In the genomic region with DNA sequence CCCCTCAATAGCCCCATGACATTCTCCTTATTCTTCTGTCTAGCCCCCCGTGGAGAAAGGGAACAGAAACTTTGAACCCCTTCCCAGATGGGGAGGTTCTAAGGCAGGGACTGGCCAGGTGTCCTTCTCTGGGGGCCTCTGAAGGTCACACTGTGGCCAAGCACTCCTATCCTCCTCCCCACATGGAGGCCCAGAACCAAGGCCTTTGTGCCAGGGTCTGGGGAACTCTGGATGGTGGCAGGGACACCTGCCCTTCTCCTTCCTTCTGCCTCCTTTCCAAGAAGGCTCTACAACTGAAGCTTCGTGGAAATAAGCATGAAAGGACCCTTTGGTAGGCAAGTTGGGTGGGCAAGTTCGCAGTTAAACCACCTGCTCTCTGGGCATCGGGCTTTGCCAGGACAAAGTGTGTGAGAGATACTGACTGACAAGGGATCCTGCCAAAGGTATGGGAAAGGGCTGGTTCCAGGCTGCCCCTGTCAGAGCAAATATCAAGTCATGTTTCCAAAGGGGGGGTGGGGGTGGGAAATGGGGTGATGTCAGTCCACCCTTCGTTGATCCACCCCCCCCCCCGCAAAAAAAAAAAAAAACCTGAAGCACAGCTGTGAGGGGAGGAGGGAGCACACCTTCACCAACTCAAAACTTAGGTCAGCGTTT, we compare ENCODE assay signal across 8 mouse cellular contexts. TPM values are rescaled to one million over a fixed set of nuclear protein-coding genes. Genes with fewer than 3 reads are reported as not detected.
DNase-seq lines count a peak whose midpoint lies in the region; ATAC-seq lines count a peak whose summit lies in the region.

No protein-coding gene starts in this region.

- H3K36me3 ChIP-seq in hindbrain, embryonic 13.5 days, result peaks cover 8% of the 10 kb centered on the region
- peaks cover 2% of the 10 kb centered on the region; the same call in 1 of the 2 replicates for H3K36me3 ChIP-seq in liver, embryonic 16.5 days (ENCODE audit: control insufficient read depth, insufficient read depth)

- peak overlapping the region; percentile 94 for H3K27ac ChIP-seq in brown adipose tissue, adult 24 weeks (replicated peaks; ENCODE audit: low read depth, low read length)
- H3K27ac ChIP-seq in hindbrain, embryonic 13.5 days, result peak overlapping the region; percentile 91
- peak overlapping the region; percentile 86 for H3K27ac ChIP-seq in liver, embryonic 16.5 days (ENCODE audit: low read length)

- no peaks in the 10 kb centered on the region; the same call in none of the 2 replicates for H3K4me1 ChIP-seq in brown adipose tissue, adult 24 weeks (ENCODE audit: control insufficient read depth, insufficient read depth, insufficient read length, low read length)
- peaks cover 63% of the 10 kb centered on the region for H3K4me1 ChIP-seq in hindbrain, embryonic 13.5 days (replicated peaks)
- H3K4me1 ChIP-seq in liver, embryonic 16.5 days (ENCODE audit: control insufficient read depth, low read depth, low read length), result peaks cover 48% of the 10 kb centered on the region

- peak overlapping the region; percentile 96 for H3K4me3 ChIP-seq in brown adipose tissue, adult 24 weeks (ENCODE audit: insufficient read depth, low read depth, low read length)
- H3K4me3 ChIP-seq in hindbrain, embryonic 13.5 days, result peak overlapping the region; percentile 86
- H3K4me3 ChIP-seq in liver, embryonic 16.5 days (ENCODE audit: low read depth, low read length), result peak overlapping the region; percentile 80

- peak overlapping the region; percentile 93 for H3K9ac ChIP-seq in hindbrain, embryonic 13.5 days
- H3K9ac ChIP-seq in liver, embryonic 16.5 days (ENCODE audit: low read depth, low read length), result peak overlapping the region; percentile 82

- no peak for ATAC-seq in hindbrain, embryonic 13.5 days (ENCODE audit: low FRiP score)
- no peak for ATAC-seq in liver, embryonic 16.5 days (ENCODE audit: low read depth)
- no peak for ATAC-seq in inflammation-experienced regulatory T-cells, adult 6 months

- intact Hi-C loops in heart, postnatal 25 days (cut with DNase I), result loop anchor here (5.0 to 10.0 kb wide), 3 partner anchors 72 to 465 kb away; partner anchors contain the start of gene Slc35b2

- no peaks in the 10 kb centered on the region for H3K27me3 ChIP-seq in hindbrain, embryonic 13.5 days
- H3K27me3 ChIP-seq in liver, embryonic 16.5 days (ENCODE audit: control insufficient read depth, insufficient read depth, low read depth, low read length), result no peaks in the 10 kb centered on the region

- DNase-seq in heart, adult 11 months, result peak; percentile 95
- DNase-seq in heart, postnatal 25 days (ENCODE audit: low spot score), result no peak
- DNase-seq in left cerebral cortex, adult 11 months (ENCODE audit: low spot score), result no peak
- DNase-seq in B cell, adult 2 months, result no peak

- H3K9me3 ChIP-seq in hindbrain, embryonic 13.5 days, result no peaks in the 10 kb centered on the region
- H3K9me3 ChIP-seq in liver, embryonic 16.5 days (replicated peaks; ENCODE audit: control insufficient read depth, low read length), result no peaks in the 10 kb centered on the region

- WGBS in hindbrain, embryonic 13.5 days, result 13% methylated on average over 5 of the region's 7 CpGs
- WGBS in liver, embryonic 16.5 days (ENCODE audit: insufficient replicate concordance), result 25% methylated on average over 7 of the region's 7 CpGs

- peak overlapping the region; percentile 95 for H3K4me2 ChIP-seq in hindbrain, embryonic 13.5 days
- peak overlapping the region; percentile 79 for H3K4me2 ChIP-seq in liver, embryonic 16.5 days (ENCODE audit: low read depth, low read length)

RNA-seq across cellular contexts. Expression of gene Vegfa, which starts 2.5 kb away (rescaled TPM):
- 100 to 1,000 TPM; 257 to 275 TPM for total RNA-seq in heart, postnatal 25 days (2021)
- 189 and 214 TPM in 2 replicates for polyA plus RNA-seq in brown adipose tissue, adult 24 weeks (2012; ENCODE audit: insufficient read depth, insufficient read length, missing spikeins)
- polyA plus RNA-seq in hindbrain, embryonic 13.5 days (2015; fragmentation: Nextera tagmentation; extraction: Ambion mirVana), result 2.8 and 4.1 TPM in 2 replicates
- polyA plus RNA-seq in liver, embryonic 16.5 days (2015; fragmentation: Nextera tagmentation; extraction: Ambion mirVana), result 1.1 and 1.2 TPM in 2 replicates
- not detected for polyA plus RNA-seq in inflammation-experienced regulatory T-cells, adult 6 months (2017; shearing (Covaris generic))

Comparison
In these comparisons a context has a peak if more than half of its experiments do, and no peak if none do; other contexts are left out.
1. RNA of gene Vegfa, which starts 2.5 kb away (polyA plus RNA-seq): 189 to 214 TPM in brown adipose tissue, adult 24 weeks; 2.8 to 4.1 TPM in hindbrain, embryonic 13.5 days, 1.1 to 1.2 TPM in liver, embryonic 16.5 days and not detected in inflammation-experienced regulatory T-cells, adult 6 months; every median in the first group is over 10 times any median in the second.
2. Peak in every context shown above with its lines, with median percentiles within 50 percentile points of each other: H3K27ac ChIP-seq and H3K4me3 ChIP-seq.